Mouse (Mus musculus) forebrain, embryonic 11.5 days (tissue): Measurements from ENCODE around the gene Gm20388. TPM values are rescaled to one million over a fixed set of nuclear protein-coding genes. Genes with fewer than 3 reads are reported as not detected.

ENCODE experiments used
- ATAC-seq: fragments of 200-750 bp; cut with Nextera tagmentation; replicated peaks from 2 replicates; pipeline ENCODE4 v1.8.0; 2017; ENCODE audit warnings: moderate TSS enrichment; ENCODE audit not compliant: low FRiP score
- DNase-seq: peaks from one replicate; pipeline ENCODE4 v3.0.0-alpha.2; 2017; ENCODE audit warnings: low spot score
- H3K27ac ChIP-seq: fragments of 300-500 bp; sonication (generic); 2 replicates; pipeline ENCODE4 v1.5.1; 2014; ENCODE audit warnings: low read depth, low read length
- H3K27me3 ChIP-seq: fragments of 300-500 bp; sonication (generic); 2 replicates; pipeline ENCODE4 v1.6.1; 2014; ENCODE audit warnings: mild to moderate bottlenecking, low read length, mixed read lengths; ENCODE audit not compliant: control insufficient read depth, insufficient read depth
- H3K36me3 ChIP-seq: fragments of 300-500 bp; sonication (generic); 2 replicates; pipeline ENCODE4 v1.6.1; 2014; ENCODE audit warnings: mild to moderate bottlenecking, low read length, moderate library complexity, mixed read lengths; ENCODE audit not compliant: control insufficient read depth, insufficient read depth
- H3K4me1 ChIP-seq: fragments of 300-500 bp; sonication (generic); replicated peaks from 2 replicates; pipeline ENCODE4 v1.6.1; 2014; ENCODE audit warnings: low read length, mixed read lengths; ENCODE audit not compliant: control insufficient read depth, insufficient read depth
- H3K4me2 ChIP-seq: fragments of 300-500 bp; sonication (generic); 2 replicates; pipeline ENCODE4 v1.6.1; 2014; ENCODE audit warnings: low read depth, mild to moderate bottlenecking, low read length, moderate library complexity, mixed read lengths; ENCODE audit not compliant: severe bottlenecking
- H3K4me3 ChIP-seq: fragments of 300-500 bp; sonication (generic); 2 replicates; pipeline ENCODE4 v1.5.1; 2014; ENCODE audit warnings: low read depth, low read length
- H3K9ac ChIP-seq: fragments of 300-500 bp; sonication (generic); 2 replicates; pipeline ENCODE4 v1.6.1; 2014; ENCODE audit warnings: low read length
- H3K9me3 ChIP-seq: fragments of 300-500 bp; sonication (generic); 2 replicates; pipeline ENCODE4 v1.6.1; 2016; ENCODE audit warnings: low read length, mixed read lengths; ENCODE audit not compliant: control insufficient read depth
- WGBS: fragments of 180-500 bp; shearing (Covaris S2); extraction: QIAGEN DNeasy Blood & Tissue Kit; methylation state at CpG from one replicate; pipeline ENCODE4 v1.1.7; 2014; 5-methylcytosine and 5-hydroxymethylcytosine counted together
- polyA plus RNA-seq: library from polyadenylated mRNA; unstranded; fragments of >200 nt; fragmentation: Nextera tagmentation; extraction: Ambion mirVana; gene quantifications from 2 replicates; pipeline ENCODE4 v1.2.1, GENCODE M21; 2014

Gene Gm20388
- polyA plus RNA-seq, 1 experiment from 2014 or later, result not detected

- no peaks in the 10 kb centered on the region for H3K4me1 ChIP-seq
- no peaks in the 10 kb centered on the region for H3K27me3 ChIP-seq
- H3K9ac ChIP-seq, result no peak overlapping the region
- no peak overlapping the region for H3K4me3 ChIP-seq
- H3K27ac ChIP-seq, result no peak overlapping the region
- no peaks in the 10 kb centered on the region for H3K36me3 ChIP-seq
- ATAC-seq (no peak), DNase-seq (no peak)
- no peaks in the 10 kb centered on the region for H3K9me3 ChIP-seq
- H3K4me2 ChIP-seq, result no peak overlapping the region
- WGBS, result 77% methylated on average over 15 of the region's 15 CpGs
Measured at GRCm38 (mm10) chr8:120014267-120015023, 103.8 kb downstream of the Gm20388 start.

DNA sequence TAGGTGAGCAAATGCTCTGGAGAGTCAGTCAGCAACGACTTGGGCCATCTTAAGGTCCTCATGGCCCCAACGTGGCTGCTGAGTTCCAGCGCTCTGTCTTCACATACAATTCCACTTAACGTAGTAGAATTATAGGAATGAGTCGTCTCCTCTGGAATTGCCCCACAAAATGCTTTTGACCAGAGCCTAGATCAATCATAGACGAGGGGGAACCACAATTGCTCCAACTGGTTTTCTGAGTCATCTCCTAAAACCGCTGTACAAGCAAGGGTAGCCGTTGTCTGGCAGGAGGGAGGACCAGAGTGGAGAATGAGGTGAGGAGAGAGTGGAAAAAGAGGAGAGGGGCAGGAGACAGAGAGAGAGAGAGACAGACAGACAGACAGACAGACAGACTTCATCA lies 105.3 kb downstream of the Gm20388 start:
- H3K27ac ChIP-seq, result no peak overlapping the region
- no peak overlapping the region for H3K9ac ChIP-seq
- no peak overlapping the region for H3K4me2 ChIP-seq
- ATAC-seq (no peak), DNase-seq (no peak)
- WGBS, result 88% methylated on average over 8 of the region's 8 CpGs
- H3K4me1 ChIP-seq, result no peaks in the 10 kb centered on the region
- H3K36me3 ChIP-seq, result no peaks in the 10 kb centered on the region
- H3K4me3 ChIP-seq, result no peak overlapping the region
- H3K9me3 ChIP-seq, result no peaks in the 10 kb centered on the region
- H3K27me3 ChIP-seq, result no peaks in the 10 kb centered on the region

DNA sequence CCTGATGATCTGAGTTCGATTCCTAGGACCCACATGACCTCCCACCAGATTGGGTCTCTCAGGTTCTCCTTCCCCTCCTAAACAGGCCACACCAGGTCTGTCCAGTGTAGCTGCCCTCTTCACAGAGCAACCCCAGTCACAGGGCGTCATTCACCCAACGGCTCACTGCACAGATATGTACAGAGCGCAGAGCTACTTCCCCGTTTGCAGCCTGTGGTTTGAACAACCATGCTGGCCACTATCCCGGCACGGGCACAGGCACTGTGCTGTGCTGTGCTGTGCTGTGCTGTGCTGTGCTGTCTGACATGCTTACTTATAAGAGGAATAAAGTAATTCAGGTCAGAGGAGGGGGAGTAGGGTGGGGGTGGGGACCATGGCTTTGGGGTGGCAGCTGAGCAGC lies 105.8 kb downstream of the Gm20388 start:
- Histone ChIP-seq H3K36me3 (no peaks in the 10 kb centered on the region), H3K4me1 (no peaks in the 10 kb centered on the region)
- 83% methylated on average over 7 of the region's 7 CpGs for WGBS

DNA sequence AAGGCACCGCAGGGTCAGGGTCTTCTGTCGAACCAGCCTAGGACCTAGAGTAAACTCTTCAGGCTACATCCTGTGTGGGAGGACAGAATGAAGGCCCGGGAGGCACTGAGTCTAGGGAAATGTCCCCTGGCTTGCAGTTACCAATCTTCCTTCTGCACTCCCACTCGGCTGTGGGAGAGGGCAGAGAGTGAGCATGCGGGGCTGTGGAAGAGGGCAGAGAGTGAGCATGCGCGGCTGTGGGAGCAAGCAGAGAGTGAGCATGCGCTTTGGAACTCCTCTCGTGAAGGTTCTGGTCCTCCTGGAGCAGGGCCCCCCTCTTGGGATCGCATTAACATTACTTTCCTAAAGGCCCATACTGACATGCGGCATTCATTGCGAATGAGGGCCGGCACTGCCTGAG lies 106.7 kb downstream of the Gm20388 start:
- H3K4me1 ChIP-seq, result no peaks in the 10 kb centered on the region
- ATAC-seq, result no peak
- 90% methylated on average over 13 of the region's 13 CpGs for WGBS

More for the DNA sequence above, 105.8 kb downstream of the Gm20388 start:
- Histone ChIP-seq H3K9ac (no peak overlapping the region), H3K9me3 (no peaks in the 10 kb centered on the region), H3K27me3 (no peaks in the 10 kb centered on the region), H3K27ac (no peak overlapping the region), H3K4me3 (no peak overlapping the region), H3K4me2 (no peak overlapping the region)
- no peak for ATAC-seq
- DNase-seq, result no peak

GRCm38 (mm10) chr8:120017786-120018185 lies 107.1 kb downstream of the Gm20388 start:
- no peaks in the 10 kb centered on the region for H3K4me1 ChIP-seq
- DNase-seq, result no peak
- no peak overlapping the region for H3K4me3 ChIP-seq
- H3K4me2 ChIP-seq, result no peak overlapping the region
- H3K27ac ChIP-seq, result no peak overlapping the region
- ATAC-seq, result no peak
- no peaks in the 10 kb centered on the region for H3K36me3 ChIP-seq
- H3K9ac ChIP-seq, result no peak overlapping the region
- H3K9me3 ChIP-seq, result no peaks in the 10 kb centered on the region
- H3K27me3 ChIP-seq, result no peaks in the 10 kb centered on the region
- WGBS, result 95% methylated on average over 6 of the region's 6 CpGs

More for the DNA sequence above, 106.7 kb downstream of the Gm20388 start:
- Histone ChIP-seq H3K4me2 (no peak overlapping the region), H3K36me3 (no peaks in the 10 kb centered on the region), H3K27me3 (no peaks in the 10 kb centered on the region), H3K9ac (no peak overlapping the region), H3K9me3 (no peaks in the 10 kb centered on the region), H3K4me3 (no peak overlapping the region), H3K27ac (no peak overlapping the region)
- DNase-seq, result no peak

DNA sequence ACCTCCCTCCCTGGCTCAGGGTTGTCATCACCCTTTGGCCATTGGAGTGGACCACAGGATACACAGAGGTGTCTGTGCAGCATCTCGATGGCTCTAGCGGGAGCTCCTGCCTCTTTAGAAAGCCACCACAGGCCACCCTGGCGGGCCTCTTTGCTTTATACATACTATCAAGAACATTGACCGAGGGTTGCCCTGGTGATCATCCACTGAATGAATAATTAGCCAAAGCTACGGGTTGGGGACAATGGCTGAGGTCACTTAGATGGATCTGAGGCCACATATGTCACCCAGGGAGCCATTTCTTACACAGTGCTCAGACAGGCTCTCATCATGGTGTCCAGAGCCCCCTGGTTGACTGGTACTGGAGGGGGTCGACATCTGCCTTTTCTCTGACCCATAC lies 107.7 kb downstream of the Gm20388 start:
- Histone ChIP-seq H3K9me3 (no peaks in the 10 kb centered on the region), H3K36me3 (no peaks in the 10 kb centered on the region), H3K4me1 (no peaks in the 10 kb centered on the region), H3K4me3 (no peak overlapping the region), H3K27me3 (no peaks in the 10 kb centered on the region), H3K27ac (no peak overlapping the region), H3K4me2 (no peak overlapping the region), H3K9ac (no peak overlapping the region)
- WGBS, result 63% methylated on average over 6 of the region's 6 CpGs
- DNase-seq, result no peak
- no peak for ATAC-seq

GRCm38 (mm10) chr8:120019297-120019696 lies 108.7 kb downstream of the Gm20388 start:
- Histone ChIP-seq H3K9ac (no peak overlapping the region), H3K36me3 (no peaks in the 10 kb centered on the region), H3K4me1 (no peaks in the 10 kb centered on the region), H3K27ac (no peak overlapping the region), H3K9me3 (no peaks in the 10 kb centered on the region), H3K4me3 (no peak overlapping the region), H3K27me3 (no peaks in the 10 kb centered on the region), H3K4me2 (no peak overlapping the region)
- no peak for ATAC-seq
- WGBS, result 86% methylated on average over 5 of the region's 5 CpGs
- DNase-seq, result no peak

DNA sequence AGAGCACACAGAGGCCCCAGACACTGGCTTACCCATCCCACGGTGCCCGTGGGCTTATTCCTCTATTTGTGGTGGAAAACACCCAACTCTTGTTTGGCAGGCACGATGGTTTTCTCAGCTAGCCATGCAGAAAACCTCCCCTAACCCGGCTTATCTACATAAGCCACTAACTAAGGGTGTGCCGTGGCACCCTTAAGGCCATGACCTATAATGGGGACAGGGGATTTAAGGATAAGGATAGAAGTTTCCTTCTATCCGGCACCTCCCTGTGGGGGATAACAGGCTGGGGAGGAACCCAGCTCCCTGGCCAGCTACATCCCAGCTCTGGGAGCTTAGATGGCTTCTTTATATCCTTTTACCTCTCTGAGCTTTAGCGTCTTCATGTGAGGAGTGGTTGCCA lies 109.7 kb downstream of the Gm20388 start:
- Histone ChIP-seq H3K9ac (no peak overlapping the region), H3K4me1 (no peaks in the 10 kb centered on the region), H3K4me2 (no peak overlapping the region), H3K4me3 (no peak overlapping the region), H3K9me3 (no peaks in the 10 kb centered on the region), H3K27ac (no peak overlapping the region), H3K36me3 (no peaks in the 10 kb centered on the region), H3K27me3 (no peaks in the 10 kb centered on the region)
- DNase-seq (no peak), ATAC-seq (no peak)
- 74% methylated on average over 7 of the region's 7 CpGs for WGBS

GRCm38 (mm10) chr8:120026199-120026598 lies 115.6 kb downstream of the Gm20388 start:
- 88% methylated on average over 5 of the region's 5 CpGs for WGBS
- H3K4me1 ChIP-seq, result no peaks in the 10 kb centered on the region
- DNase-seq (no peak), ATAC-seq (no peak)
- H3K4me2 ChIP-seq, result no peak overlapping the region
- H3K9ac ChIP-seq, result no peak overlapping the region
- H3K27me3 ChIP-seq, result no peaks in the 10 kb centered on the region
- H3K36me3 ChIP-seq, result no peaks in the 10 kb centered on the region
- no peaks in the 10 kb centered on the region for H3K9me3 ChIP-seq
- no peak overlapping the region for H3K4me3 ChIP-seq
- H3K27ac ChIP-seq, result no peak overlapping the region
